Mouse (Mus musculus) left cerebral cortex, adult 6 months (tissue): Measurements from ENCODE around the gene Mfn2. TPM values are rescaled to one million over a fixed set of nuclear protein-coding genes. Genes with fewer than 3 reads are reported as not detected.

Experiments used
- long read RNA-seq, 2 experiments: library from polyadenylated mRNA; unstranded; transcript quantifications; one replicate each; pipeline ENCODE4 v2.0.0; 2019 to 2020
- polyA plus RNA-seq: library from polyadenylated mRNA; unstranded; fragments of <200 nt; fragmentation: Nextera tagmentation; gene quantifications from 2 replicates; pipeline ENCODE4 v1.2.3, GENCODE M21; 2021

The Mfn2 gene
- 74.5 and 85.6 TPM in 2 replicates for polyA plus RNA-seq
- long read RNA-seq, experiment 1, full-length matches to known transcripts = 616 of 876 reads
- long read RNA-seq, experiment 1, partial matches to known transcripts = 158 of 876 reads
- long read RNA-seq, experiment 1, other reads (novel, unspliced or antisense) = 102 of 876 reads
- long read RNA-seq, experiment 2, full-length matches to known transcripts = 27 of 114 reads
- long read RNA-seq, experiment 2, partial matches to known transcripts = 21 of 114 reads
- long read RNA-seq, experiment 2, other reads (novel, unspliced or antisense) = 66 of 114 reads

DNA sequence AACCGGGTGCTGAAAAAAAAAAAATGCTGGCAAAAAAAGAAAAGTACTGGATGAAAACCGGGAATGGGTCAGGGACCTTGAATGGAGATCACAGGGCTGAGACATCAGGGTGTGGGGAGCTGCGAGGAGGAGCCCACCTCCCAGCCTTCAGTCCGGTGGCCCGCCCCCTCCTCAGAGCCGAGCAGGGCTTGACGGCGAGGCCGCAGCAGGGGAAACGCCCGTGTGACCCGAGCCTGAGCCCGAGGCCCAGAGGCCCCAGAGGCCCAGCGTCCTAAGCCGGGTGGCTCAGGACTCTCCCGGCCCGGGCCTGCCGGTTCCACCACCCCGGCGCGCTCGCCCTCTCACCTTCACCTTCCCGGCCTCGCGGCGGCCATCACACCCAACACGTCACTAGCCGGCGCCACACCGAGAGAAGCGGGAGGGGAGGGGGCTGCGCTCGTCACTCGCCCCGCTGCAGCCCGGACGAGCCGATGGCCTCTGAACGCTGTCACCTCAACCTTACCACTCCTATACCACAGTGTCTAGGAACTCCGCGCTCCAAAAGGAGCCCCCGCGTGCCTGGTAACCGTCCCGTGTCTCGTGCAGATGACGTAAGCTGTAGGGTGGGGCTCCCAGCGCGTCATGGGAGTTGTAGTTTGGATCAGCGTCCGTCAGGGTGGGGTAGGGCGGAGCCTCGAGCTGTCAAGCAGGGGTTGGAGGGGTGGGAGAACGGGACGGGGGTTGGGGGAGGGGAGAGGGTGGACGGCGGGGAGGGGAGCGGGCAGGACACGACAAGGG lies at the start of gene Mfn2:
Gene Mfn2, minus strand, starts transcription at position 392 of the 777 bp plus-strand sequence.

GRCm38 (mm10) chr4:147940576-147941044 lies 36.1 kb upstream of the Mfn2 start, which contains the start of gene 2510039O18Rik:
TSS of gene 2510039O18Rik (plus strand) at chr4:147940895.

GRCm38 (mm10) chr4:147936331-147936954 lies 31.9 kb upstream of the Mfn2 start, which contains the start of gene Plod1:
TSS of gene Plod1 (minus strand) at chr4:147936767.

DNA sequence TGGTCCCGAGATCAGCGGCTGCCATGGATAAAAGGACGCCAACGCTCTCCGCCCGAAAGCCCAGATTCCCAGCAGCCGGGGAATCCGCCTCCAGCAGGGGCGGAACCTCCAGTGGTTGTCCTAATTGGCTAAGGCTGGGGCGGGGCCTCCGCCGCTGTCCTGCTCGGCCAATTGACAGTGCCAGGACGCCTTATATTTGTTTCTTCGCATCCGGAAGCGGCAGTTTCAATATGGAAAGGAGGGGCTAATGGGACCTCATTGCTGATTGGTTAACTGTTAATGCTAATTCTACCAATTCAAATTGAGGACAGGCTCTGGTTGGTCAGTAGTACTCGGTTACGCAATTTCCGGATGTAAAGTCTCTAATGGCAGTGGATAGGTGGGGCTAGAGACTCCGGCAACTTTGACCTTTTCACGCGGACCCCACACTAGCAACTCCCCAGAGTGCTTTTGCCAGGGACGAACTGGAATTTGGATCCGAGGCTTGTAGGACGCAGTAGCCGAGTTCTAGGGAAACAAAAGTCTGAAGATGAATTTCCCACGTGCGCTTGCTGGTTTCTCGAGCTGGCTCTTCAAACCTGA lies 36.0 kb downstream of the Mfn2 start, which contains the start of the genes Miip and Fv1:
Gene Miip, minus strand, starts transcription at position 367 of the 582 bp plus-strand sequence.
Gene Fv1, plus strand, starts transcription at position 530 of the 582 bp plus-strand sequence.

GRCm38 (mm10) chr4:147847614-147848583 lies 56.6 kb downstream of the Mfn2 start, which contains the start of gene Zfp933:
TSS of gene Zfp933 (minus strand) at chr4:147848366.

Other genes with a start within 250 kb of the Mfn2 start
- not detected in 2 replicates for gene Zfp534, start 202.2 kb downstream of the Mfn2 start, polyA plus RNA-seq
- 1.6 and 1.9 TPM in 2 replicates for gene Zfp984, start 94.9 kb downstream of the Mfn2 start, polyA plus RNA-seq
- 1.9 and 2.6 TPM in 2 replicates for gene Zfp933, start 56.3 kb downstream of the Mfn2 start, polyA plus RNA-seq
- 7.3 and 7.7 TPM in 2 replicates for gene Miip, start 35.9 kb downstream of the Mfn2 start, polyA plus RNA-seq
- 1.9 and 3.0 TPM in 2 replicates for gene Fv1, start 35.7 kb downstream of the Mfn2 start, polyA plus RNA-seq
- 11.5 and 13.4 TPM in 2 replicates for gene Plod1, start 32.1 kb upstream of the Mfn2 start, polyA plus RNA-seq
- gene 2510039O18Rik, start 36.2 kb upstream of the Mfn2 start, polyA plus RNA-seq = 4.5 and 10.2 TPM in 2 replicates
- not detected in 2 replicates for gene Nppb, start 81.1 kb upstream of the Mfn2 start, polyA plus RNA-seq
- 0.31 TPM in 1 of 2 replicates, not detected in the other for gene Nppa, start 96.0 kb upstream of the Mfn2 start, polyA plus RNA-seq
- gene Clcn6, start 134.1 kb upstream of the Mfn2 start, polyA plus RNA-seq = 10.9 and 23.5 TPM in 2 replicates
- 3.8 and 4.1 TPM in 2 replicates for gene Mthfr, start 134.4 kb upstream of the Mfn2 start, polyA plus RNA-seq
- gene Agtrap, start 183.3 kb upstream of the Mfn2 start, polyA plus RNA-seq = 7.0 TPM in 2 replicates
- gene Mad2l2, start 225.7 kb upstream of the Mfn2 start, polyA plus RNA-seq = 28.3 and 28.9 TPM in 2 replicates
- 0.07 and 0.10 TPM in 2 replicates for gene Draxin, start 226.0 kb upstream of the Mfn2 start, polyA plus RNA-seq
- 36.5 and 48.5 TPM in 2 replicates for gene Fbxo6, start 247.4 kb upstream of the Mfn2 start, polyA plus RNA-seq